Mouse (Mus musculus): ENCODE measurements around the gene Fetub. TPM values are rescaled to one million over a fixed set of nuclear protein-coding genes. Genes with fewer than 3 reads are reported as not detected.

Gene Fetub
- not detected in 2 replicates for polyA plus RNA-seq (2015; fragmentation: Nextera tagmentation; extraction: Ambion mirVana)

DNA sequence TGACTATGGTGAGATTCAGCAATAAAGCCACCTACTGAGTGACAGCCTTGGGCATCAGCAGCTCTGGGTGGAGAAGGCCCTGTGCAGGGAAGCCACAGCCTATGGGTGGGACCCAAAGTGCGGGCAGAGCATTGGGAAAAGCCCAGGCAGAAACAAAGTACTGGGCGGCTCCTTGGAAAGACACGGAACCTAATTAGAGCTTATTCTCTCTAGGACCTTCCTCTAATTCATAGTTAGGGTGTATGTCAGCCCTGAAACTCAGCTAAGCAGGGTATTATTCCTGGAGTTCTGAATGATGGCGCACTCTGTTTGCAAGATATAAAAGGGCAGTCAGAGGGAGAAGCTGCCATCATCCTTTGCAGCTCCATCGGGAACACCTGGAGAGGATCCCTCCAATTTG is at the start of gene Fetub:
TSS of gene Fetub (plus strand) at position 301 of the 400 bp plus-strand sequence.
- WGBS = 79% methylated on average over 5 of the region's 5 CpGs
- no peak within 1 kb of the TSS for H3K9ac ChIP-seq (ENCODE audit: low read length)
- no peaks in the 10 kb centered on the region for H3K27me3 ChIP-seq (ENCODE audit: control insufficient read depth, insufficient read depth, low read depth, low read length)

DNA sequence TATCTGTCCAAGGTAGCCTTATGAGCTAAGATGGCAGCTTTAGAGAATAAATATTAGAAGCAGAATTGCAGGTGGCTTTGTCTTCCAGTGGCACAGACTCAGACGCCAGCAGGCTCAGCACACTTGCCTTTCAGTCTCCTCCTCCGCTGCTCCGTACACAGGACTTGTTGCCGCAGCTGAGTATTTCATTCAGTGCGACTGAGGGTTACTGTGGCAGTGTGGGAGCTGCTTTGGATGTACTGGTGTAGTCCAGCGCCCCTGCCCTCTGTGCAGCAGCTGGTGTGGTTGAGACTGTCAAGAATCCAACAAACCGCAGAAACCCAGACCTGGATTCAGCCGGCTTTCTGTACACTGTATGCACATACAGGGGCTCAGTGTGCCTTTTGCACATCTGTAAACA is 45.7 kb upstream of the Fetub start:
- no peak overlapping the region for H3K9ac ChIP-seq (ENCODE audit: low read length)
- no peak for ATAC-seq (ENCODE audit: low read depth)
- no peaks in the 10 kb centered on the region for H3K27me3 ChIP-seq (ENCODE audit: control insufficient read depth, insufficient read depth, low read depth, low read length)
- H3K4me2 ChIP-seq (ENCODE audit: low read depth, low read length) = no peak overlapping the region
- H3K9me3 ChIP-seq (ENCODE audit: control insufficient read depth, low read length) = no peaks in the 10 kb centered on the region
- H3K36me3 ChIP-seq (ENCODE audit: control insufficient read depth, insufficient read depth, low read length) = peaks cover 26% of the 10 kb centered on the region
- no peak overlapping the region for H3K27ac ChIP-seq (ENCODE audit: low read length)
- H3K4me1 ChIP-seq (replicated peaks; ENCODE audit: control insufficient read depth, insufficient read depth, low read length) = no peaks in the 10 kb centered on the region
- WGBS = 95% methylated on average over 8 of the region's 8 CpGs
- H3K4me3 ChIP-seq (ENCODE audit: low read length) = no peak overlapping the region

More for the DNA sequence above, at the start of gene Fetub:
- ATAC-seq (ENCODE audit: low read depth) = no peak
- H3K4me1 ChIP-seq (replicated peaks; ENCODE audit: control insufficient read depth, insufficient read depth, low read length) = no peaks in the 10 kb centered on the region
- no peak within 1 kb of the TSS for H3K27ac ChIP-seq (ENCODE audit: low read length)
- H3K4me2 ChIP-seq (ENCODE audit: low read depth, low read length) = no peak within 1 kb of the TSS
- H3K9me3 ChIP-seq (ENCODE audit: control insufficient read depth, low read length) = no peaks in the 10 kb centered on the region
- H3K36me3 ChIP-seq (ENCODE audit: control insufficient read depth, insufficient read depth, low read length) = no peaks in the 10 kb centered on the region
- no peak within 1 kb of the TSS for H3K4me3 ChIP-seq (ENCODE audit: low read length)

DNA sequence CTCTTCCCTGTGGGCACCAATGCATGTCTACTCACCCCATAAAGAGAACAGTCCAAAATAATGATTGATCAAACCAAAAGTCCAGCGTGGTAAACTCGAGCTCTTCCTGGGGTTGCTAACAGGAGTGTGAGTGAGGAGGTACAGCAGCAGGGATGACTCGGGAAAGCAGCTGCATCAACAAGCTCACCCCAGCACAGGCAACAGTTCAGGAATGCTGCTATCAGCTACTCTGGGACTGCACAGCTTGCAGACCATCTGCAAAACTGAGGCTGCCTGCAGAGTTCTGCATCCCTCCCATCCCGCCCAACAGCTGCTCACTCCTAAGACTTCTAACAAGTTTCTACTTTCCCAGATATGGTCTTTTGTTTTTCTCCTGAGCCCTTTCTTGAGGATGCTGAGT is 44.8 kb upstream of the Fetub start:
- Histone ChIP-seq H3K9ac (ENCODE audit: low read length) (no peak overlapping the region), H3K4me3 (ENCODE audit: low read length) (no peak overlapping the region), H3K27me3 (ENCODE audit: control insufficient read depth, insufficient read depth, low read depth, low read length) (no peaks in the 10 kb centered on the region), H3K4me1 (replicated peaks; ENCODE audit: control insufficient read depth, insufficient read depth, low read length) (no peaks in the 10 kb centered on the region), H3K9me3 (ENCODE audit: control insufficient read depth, low read length) (no peaks in the 10 kb centered on the region), H3K4me2 (ENCODE audit: low read depth, low read length) (no peak overlapping the region), H3K36me3 (ENCODE audit: control insufficient read depth, insufficient read depth, low read length) (peaks cover 25% of the 10 kb centered on the region), H3K27ac (ENCODE audit: low read length) (no peak overlapping the region)
- no peak for ATAC-seq (ENCODE audit: low read depth)
- 72% methylated on average over 4 of the region's 4 CpGs for WGBS

DNA sequence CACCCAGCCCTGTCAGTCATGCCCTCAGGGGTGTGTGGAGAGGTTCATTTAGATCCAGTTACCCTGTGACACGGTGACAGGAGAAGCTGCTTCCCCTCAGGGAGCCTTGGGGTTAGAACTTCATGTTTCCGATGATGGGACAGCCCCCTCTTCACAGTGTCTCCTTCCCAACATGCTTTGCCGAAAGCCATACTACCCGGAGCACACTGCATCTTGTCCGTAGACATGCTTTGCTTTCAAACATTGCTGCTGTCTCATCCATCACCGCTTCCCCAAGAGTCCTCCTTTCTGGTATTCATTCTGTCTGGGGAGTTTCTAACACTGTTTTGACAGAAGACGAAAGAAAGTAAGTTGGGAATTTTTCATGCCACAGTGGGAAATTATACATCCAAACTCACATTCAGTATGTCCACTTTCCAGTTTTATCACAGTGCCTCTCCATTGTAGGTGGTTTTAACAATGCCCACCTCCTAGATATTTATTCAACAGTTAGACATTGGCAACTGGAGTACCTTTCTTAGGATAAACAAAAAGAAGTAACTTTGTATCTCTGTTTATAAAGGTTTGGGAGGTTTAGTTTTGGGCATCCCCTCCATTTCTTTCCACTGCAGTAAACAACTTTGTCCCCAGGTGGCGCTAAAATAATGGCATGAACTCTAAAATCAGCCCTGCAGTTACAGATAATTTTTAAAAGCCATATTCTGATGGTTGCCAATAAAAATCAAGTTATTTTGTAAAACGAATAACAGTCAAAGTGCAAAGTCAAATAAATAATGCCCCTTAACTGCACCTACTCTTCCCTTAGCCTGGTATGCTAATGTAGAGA is 41.7 kb upstream of the Fetub start:
- Histone ChIP-seq H3K4me1 (replicated peaks; ENCODE audit: control insufficient read depth, insufficient read depth, low read length) (no peaks in the 10 kb centered on the region), H3K4me3 (ENCODE audit: low read length) (no peak overlapping the region), H3K4me2 (ENCODE audit: low read depth, low read length) (no peak overlapping the region), H3K27me3 (ENCODE audit: control insufficient read depth, insufficient read depth, low read depth, low read length) (no peaks in the 10 kb centered on the region), H3K27ac (ENCODE audit: low read length) (no peak overlapping the region), H3K9ac (ENCODE audit: low read length) (no peak overlapping the region), H3K9me3 (ENCODE audit: control insufficient read depth, low read length) (no peaks in the 10 kb centered on the region), H3K36me3 (ENCODE audit: control insufficient read depth, insufficient read depth, low read length) (peaks cover 4% of the 10 kb centered on the region)
- ATAC-seq (ENCODE audit: low read depth) = no peak
- WGBS = 31% methylated on average over 9 of the region's 9 CpGs

DNA sequence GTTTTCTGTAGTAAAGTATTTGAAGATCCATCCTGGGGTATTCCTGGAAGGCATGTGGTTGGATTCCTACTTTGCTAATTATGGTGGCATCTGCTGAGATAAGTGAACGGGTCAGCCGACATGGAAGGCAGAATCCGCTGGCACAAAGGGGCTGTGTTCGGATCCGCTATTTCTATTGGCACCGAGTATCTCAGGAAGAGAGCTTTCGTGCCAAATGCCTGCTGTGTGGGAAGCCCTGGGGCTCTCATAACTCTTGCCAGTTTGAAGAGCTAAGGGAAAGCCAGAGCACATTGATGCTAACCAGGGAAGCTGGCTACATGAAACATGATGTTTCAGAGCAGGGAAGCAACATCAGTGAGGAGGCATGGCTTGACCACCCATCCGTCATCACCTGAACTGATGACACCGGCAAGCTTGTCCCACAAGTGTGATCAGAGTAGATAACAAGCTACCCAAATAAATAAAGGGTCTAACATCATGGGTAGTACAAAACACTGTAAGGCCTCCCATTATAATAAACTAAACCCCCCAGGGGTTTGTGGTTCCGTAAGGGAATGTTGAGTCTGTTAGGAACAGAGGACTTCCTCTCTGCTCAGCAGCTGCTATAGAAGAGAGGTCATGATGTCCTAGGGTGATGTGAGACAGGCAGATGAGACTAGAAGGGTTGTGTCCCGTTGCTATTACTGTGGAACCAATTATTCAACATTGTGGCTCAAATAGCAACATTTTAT is 40.3 kb upstream of the Fetub start:
- Histone ChIP-seq H3K27me3 (ENCODE audit: control insufficient read depth, insufficient read depth, low read depth, low read length) (no peaks in the 10 kb centered on the region), H3K36me3 (ENCODE audit: control insufficient read depth, insufficient read depth, low read length) (no peaks in the 10 kb centered on the region), H3K4me1 (replicated peaks; ENCODE audit: control insufficient read depth, insufficient read depth, low read length) (no peaks in the 10 kb centered on the region), H3K4me2 (ENCODE audit: low read depth, low read length) (no peak overlapping the region), H3K9ac (ENCODE audit: low read length) (no peak overlapping the region), H3K9me3 (ENCODE audit: control insufficient read depth, low read length) (no peaks in the 10 kb centered on the region), H3K27ac (ENCODE audit: low read length) (no peak overlapping the region), H3K4me3 (ENCODE audit: low read length) (no peak overlapping the region)
- ATAC-seq (ENCODE audit: low read depth) = no peak
- 69% methylated on average over 11 of the region's 11 CpGs for WGBS

DNA sequence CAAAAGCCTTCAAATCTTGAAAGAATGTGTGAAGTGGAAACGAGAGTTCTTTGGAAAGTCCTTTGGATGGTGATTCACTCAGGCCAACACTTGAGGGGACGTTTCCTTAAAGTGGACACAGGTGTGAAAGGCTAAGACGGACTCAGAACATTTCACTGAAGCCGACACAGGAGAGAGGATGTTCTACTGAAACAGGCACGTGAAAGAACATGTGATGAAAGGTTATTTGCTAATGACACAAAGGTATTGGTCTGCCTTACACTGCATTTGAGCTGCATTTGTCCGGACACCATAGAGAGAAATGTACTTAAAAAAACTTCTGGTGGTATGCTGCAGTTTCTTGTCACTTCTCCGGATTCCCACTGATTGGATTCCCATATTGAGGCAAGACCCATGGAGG is 39.4 kb upstream of the Fetub start:
- H3K36me3 ChIP-seq (ENCODE audit: control insufficient read depth, insufficient read depth, low read length) = no peaks in the 10 kb centered on the region
- H3K27ac ChIP-seq (ENCODE audit: low read length) = no peak overlapping the region
- 64% methylated on average over 7 of the region's 7 CpGs for WGBS
- no peak for ATAC-seq (ENCODE audit: low read depth)
- no peak overlapping the region for H3K4me2 ChIP-seq (ENCODE audit: low read depth, low read length)
- no peaks in the 10 kb centered on the region for H3K4me1 ChIP-seq (replicated peaks; ENCODE audit: control insufficient read depth, insufficient read depth, low read length)
- H3K4me3 ChIP-seq (ENCODE audit: low read length) = no peak overlapping the region
- no peaks in the 10 kb centered on the region for H3K9me3 ChIP-seq (ENCODE audit: control insufficient read depth, low read length)
- H3K9ac ChIP-seq (ENCODE audit: low read length) = no peak overlapping the region
- H3K27me3 ChIP-seq (ENCODE audit: control insufficient read depth, insufficient read depth, low read depth, low read length) = no peaks in the 10 kb centered on the region

DNA sequence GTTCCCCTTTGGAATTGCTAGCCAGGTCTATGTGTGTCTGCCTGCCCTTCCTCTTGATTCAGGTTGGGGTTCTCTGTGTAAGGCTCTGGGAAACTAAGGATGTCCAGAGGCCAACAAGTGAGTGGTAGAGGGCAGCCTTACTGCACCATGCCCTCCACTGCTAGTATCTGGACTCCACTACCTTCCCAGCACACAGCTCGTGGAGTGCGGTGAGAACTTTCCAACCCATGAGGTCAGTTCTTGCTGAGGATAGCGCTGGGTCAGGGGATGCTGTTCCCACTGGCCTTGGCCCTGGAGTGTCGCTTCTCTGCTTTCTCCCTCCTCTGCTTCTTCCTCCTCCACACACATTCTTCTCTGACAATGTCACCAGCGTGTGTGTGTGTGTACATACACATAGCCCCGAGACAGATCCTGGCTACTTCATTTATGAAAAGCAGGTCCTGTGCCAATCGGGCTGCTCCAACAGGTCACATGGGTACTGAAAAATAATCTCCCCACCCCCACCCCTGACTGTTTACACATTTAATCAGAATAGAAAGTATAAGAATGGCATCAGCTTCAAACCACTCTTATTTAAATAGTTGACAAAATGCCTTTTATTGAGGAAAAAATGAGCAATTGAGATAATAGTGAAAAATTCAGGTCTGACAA is 38.1 kb upstream of the Fetub start:
- no peak overlapping the region for H3K4me2 ChIP-seq (ENCODE audit: low read depth, low read length)
- WGBS = 54% methylated on average over 7 of the region's 7 CpGs
- H3K27me3 ChIP-seq (ENCODE audit: control insufficient read depth, insufficient read depth, low read depth, low read length) = no peaks in the 10 kb centered on the region
- no peak overlapping the region for H3K4me3 ChIP-seq (ENCODE audit: low read length)
- ATAC-seq (ENCODE audit: low read depth) = no peak
- no peaks in the 10 kb centered on the region for H3K9me3 ChIP-seq (ENCODE audit: control insufficient read depth, low read length)
- H3K4me1 ChIP-seq (replicated peaks; ENCODE audit: control insufficient read depth, insufficient read depth, low read length) = no peaks in the 10 kb centered on the region
- no peak overlapping the region for H3K27ac ChIP-seq (ENCODE audit: low read length)
- no peaks in the 10 kb centered on the region for H3K36me3 ChIP-seq (ENCODE audit: control insufficient read depth, insufficient read depth, low read length)
- no peak overlapping the region for H3K9ac ChIP-seq (ENCODE audit: low read length)

DNA sequence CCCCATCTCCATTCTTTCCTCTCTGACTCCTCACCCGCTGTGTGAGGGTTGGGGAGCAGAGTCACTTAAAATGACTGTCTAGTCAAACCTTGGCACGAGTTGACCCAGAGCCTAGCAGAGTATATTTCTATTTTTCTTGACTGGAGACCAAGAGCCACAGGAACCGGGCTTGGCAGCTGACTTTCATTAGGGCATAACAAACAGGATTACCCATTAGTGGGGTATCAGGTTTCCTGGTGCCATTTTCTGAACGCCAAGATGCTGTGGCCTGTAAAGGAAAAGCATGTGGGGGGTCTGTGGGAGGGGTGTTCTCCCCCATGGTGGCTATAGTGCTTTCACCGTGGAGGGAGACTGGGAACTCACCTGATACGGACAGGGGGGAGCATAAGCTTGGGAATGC is 37.2 kb upstream of the Fetub start:
- WGBS = 22% methylated on average over 6 of the region's 6 CpGs
- Histone ChIP-seq H3K9me3 (ENCODE audit: control insufficient read depth, low read length) (no peaks in the 10 kb centered on the region), H3K9ac (ENCODE audit: low read length) (no peak overlapping the region), H3K4me2 (ENCODE audit: low read depth, low read length) (no peak overlapping the region), H3K27me3 (ENCODE audit: control insufficient read depth, insufficient read depth, low read depth, low read length) (no peaks in the 10 kb centered on the region), H3K4me3 (ENCODE audit: low read length) (no peak overlapping the region), H3K4me1 (replicated peaks; ENCODE audit: control insufficient read depth, insufficient read depth, low read length) (no peaks in the 10 kb centered on the region), H3K36me3 (ENCODE audit: control insufficient read depth, insufficient read depth, low read length) (no peaks in the 10 kb centered on the region), H3K27ac (ENCODE audit: low read length) (no peak overlapping the region)
- no peak for ATAC-seq (ENCODE audit: low read depth)

DNA sequence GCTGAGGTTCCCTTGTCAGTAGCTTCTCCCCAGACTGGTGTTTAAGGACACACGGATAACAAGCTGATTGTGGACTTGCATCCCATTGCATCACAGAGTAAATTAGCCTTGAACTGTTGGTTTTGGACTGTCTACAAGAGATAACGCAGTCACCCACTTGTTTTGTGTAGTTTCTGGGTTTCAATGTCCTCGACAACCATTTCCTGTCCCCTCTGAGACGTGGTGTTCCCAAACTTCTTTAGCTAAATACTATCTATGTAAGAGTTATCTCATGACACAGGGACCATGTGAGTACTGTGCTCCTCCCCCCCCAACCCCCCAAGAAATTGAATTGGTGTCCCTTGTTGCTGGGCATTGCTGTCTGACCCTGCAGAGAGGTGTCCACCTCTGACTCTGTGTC is 36.6 kb upstream of the Fetub start:
- Histone ChIP-seq H3K36me3 (ENCODE audit: control insufficient read depth, insufficient read depth, low read length) (no peaks in the 10 kb centered on the region), H3K27me3 (ENCODE audit: control insufficient read depth, insufficient read depth, low read depth, low read length) (no peaks in the 10 kb centered on the region), H3K4me1 (replicated peaks; ENCODE audit: control insufficient read depth, insufficient read depth, low read length) (no peaks in the 10 kb centered on the region), H3K4me2 (ENCODE audit: low read depth, low read length) (no peak overlapping the region), H3K4me3 (ENCODE audit: low read length) (no peak overlapping the region), H3K27ac (ENCODE audit: low read length) (no peak overlapping the region), H3K9me3 (ENCODE audit: control insufficient read depth, low read length) (no peaks in the 10 kb centered on the region), H3K9ac (ENCODE audit: low read length) (no peak overlapping the region)
- no peak for ATAC-seq (ENCODE audit: low read depth)
- 43% methylated on average over 4 of the region's 4 CpGs for WGBS

Measured in lung, embryonic 16.5 days (tissue).